Mouse (Mus musculus): ENCODE measurements around the gene Nat8f6. TPM values are rescaled to one million over a fixed set of nuclear protein-coding genes. Genes with fewer than 3 reads are reported as not detected.

The Nat8f6 gene
- 0.87 and 0.99 TPM in 2 replicates for polyA plus RNA-seq (2012; rRNA removed; ENCODE audit: low replicate concordance)

DNA sequence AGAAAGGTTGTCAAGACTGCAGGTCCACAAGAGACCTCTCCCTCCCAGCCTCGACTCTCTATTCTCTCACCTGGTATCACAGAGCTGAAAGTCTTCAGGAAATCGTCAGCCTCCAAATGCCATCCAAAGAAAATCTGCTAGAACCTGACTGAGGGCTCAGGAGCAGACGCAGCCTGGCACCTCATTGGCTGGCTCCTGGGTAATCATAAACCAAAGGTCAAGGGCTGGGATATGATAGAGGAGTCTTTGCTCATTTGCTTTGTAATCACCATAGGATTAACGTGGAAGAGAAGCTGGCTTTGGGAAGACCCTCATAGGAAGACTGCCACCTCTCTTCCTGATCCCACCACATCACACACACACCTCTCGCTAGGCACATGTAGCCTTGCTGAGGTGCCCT, at the start of gene Nat8f6, which contains the start of gene Nat8f5:
Nat8f6 (minus strand) TSS at position 118 of the 400 bp plus-strand sequence.
Nat8f5 (minus strand) TSS at position 136 of the 400 bp plus-strand sequence.

DNA sequence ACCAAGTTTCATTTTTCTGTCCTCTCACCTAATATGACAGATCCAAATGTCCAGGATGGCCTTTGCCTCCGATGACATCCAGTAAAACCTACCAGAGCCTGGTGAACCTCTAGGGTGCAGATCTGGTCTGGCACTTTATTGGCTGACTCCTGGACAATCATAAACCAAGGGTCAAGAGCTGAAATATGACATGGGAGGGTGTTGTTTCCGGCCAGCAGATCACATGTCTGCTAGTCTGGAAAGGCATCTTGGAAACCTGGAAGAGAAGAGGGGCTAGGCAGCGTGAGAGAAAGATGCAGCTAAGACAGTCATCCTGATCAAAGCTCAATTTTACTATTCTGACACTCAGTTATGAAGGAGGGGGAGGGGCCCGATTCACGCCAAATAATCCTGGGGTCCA, 48.3 kb upstream of the Nat8f6 start, which contains the start of gene Nat8f2:
Nat8f2 (minus strand) TSS at position 153 of the 400 bp plus-strand sequence.

DNA sequence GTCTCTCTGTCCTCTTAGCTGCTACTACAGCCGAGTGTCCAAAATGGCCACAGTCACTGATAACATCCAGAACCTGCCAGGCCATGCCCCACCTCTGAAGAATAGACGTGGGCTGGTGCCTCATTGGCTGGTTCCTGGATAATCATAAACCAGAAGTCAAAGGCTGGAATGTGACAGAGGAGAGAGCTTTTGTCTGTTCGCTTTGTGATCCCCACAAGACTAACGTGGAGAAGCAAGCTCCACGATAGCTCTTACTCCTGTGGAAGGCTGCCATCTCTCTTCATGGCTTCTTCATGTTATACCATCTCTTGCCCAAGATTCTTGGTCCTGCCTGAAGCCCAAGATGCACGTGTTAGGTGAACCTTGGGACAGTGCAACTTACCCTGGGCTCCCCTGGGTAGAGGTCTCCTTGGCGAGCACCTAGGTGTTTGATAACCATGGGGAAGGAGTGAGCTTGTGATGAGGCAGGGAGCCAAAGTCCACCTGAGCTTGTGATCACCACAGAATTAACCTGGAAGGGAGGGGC, 11.1 kb upstream of the Nat8f6 start, which contains the start of gene Nat8:
Nat8 (minus strand) TSS at position 287 of the 526 bp plus-strand sequence.

DNA sequence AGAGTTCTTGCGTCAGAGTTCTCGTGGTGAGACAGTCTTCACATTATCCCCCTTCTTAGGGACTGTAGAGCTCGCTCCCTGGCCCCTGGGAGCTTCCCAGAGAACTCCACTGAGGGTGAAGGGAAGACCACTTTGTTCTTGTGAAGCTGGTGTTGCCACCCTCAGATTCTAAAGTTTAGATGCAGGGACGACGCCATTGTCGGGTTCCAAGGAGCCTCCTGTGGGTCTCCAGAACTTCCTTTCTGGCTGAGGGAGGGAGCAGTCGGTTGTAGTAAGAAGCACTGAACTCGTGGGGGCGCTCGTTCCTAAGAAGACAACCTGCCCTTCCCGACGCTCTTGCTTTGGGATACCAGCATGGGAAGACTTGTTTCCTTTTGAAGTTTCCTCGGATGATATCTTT, 55.2 kb downstream of the Nat8f6 start, which contains the start of gene Nat8f3:
Nat8f3 (minus strand) TSS at position 223 of the 400 bp plus-strand sequence.

Other genes starting within 250 kb of the Nat8f6 start
- gene Alms1, start 233.4 kb downstream of the Nat8f6 start, polyA plus RNA-seq (2012; rRNA removed; ENCODE audit: low replicate concordance): 0.69 and 2.3 TPM in 2 replicates
- gene Nat8f7, start 107.7 kb downstream of the Nat8f6 start, polyA plus RNA-seq (2012; rRNA removed; ENCODE audit: low replicate concordance): 0.54 and 0.89 TPM in 2 replicates
- gene Nat8f3, start 55.2 kb downstream of the Nat8f6 start, polyA plus RNA-seq (2012; rRNA removed; ENCODE audit: low replicate concordance): 0.92 and 2.0 TPM in 2 replicates
- gene Nat8f5, start within 50 bp of the Nat8f6 start, polyA plus RNA-seq (2012; rRNA removed; ENCODE audit: low replicate concordance): not detected in 2 replicates
- 0.18 TPM in 1 of 2 replicates, not detected in the other for gene Nat8, start 11.1 kb upstream of the Nat8f6 start, polyA plus RNA-seq (2012; rRNA removed; ENCODE audit: low replicate concordance)
- gene Nat8f2, start 48.2 kb upstream of the Nat8f6 start, polyA plus RNA-seq (2012; rRNA removed; ENCODE audit: low replicate concordance): 0.15 TPM in 1 of 2 replicates, not detected in the other
- 0.75 and 1.6 TPM in 2 replicates for gene Nat8f4, start 83.9 kb upstream of the Nat8f6 start, polyA plus RNA-seq (2012; rRNA removed; ENCODE audit: low replicate concordance)
- 16.0 and 20.3 TPM in 2 replicates for gene Tprkb, start 90.9 kb upstream of the Nat8f6 start, polyA plus RNA-seq (2012; rRNA removed; ENCODE audit: low replicate concordance)
- 10.6 and 12.9 TPM in 2 replicates for gene Nat8f1, start 94.7 kb upstream of the Nat8f6 start, polyA plus RNA-seq (2012; rRNA removed; ENCODE audit: low replicate concordance)
- gene Dusp11, start 140.7 kb upstream of the Nat8f6 start, polyA plus RNA-seq (2012; rRNA removed; ENCODE audit: low replicate concordance): 34.6 and 50.5 TPM in 2 replicates
- gene Figla, start 195.2 kb upstream of the Nat8f6 start, polyA plus RNA-seq (2012; rRNA removed; ENCODE audit: low replicate concordance): not detected in 2 replicates
- gene Add2, start 207.7 kb upstream of the Nat8f6 start, polyA plus RNA-seq (2012; rRNA removed; ENCODE audit: low replicate concordance): 0.10 and 0.93 TPM in 2 replicates

Measured in subcutaneous adipose tissue, adult 2 months (tissue).